Mouse (Mus musculus): ENCODE measurements at regions not wholly inside any gene's neighbourhood (a gene's known extent, or its start where the extent isn't known, plus 50 kb on each side); places are given as distances from the start of the nearest gene placed in this dataset.
A peak's percentile ranks its signal among the peaks of the same experiment; 100 is the strongest.
"Not testable (repeated sequence)": the region's sequence is repeated elsewhere in the genome, so short reads cannot be mapped to it uniquely, and the experiment has no call there.

DNA sequence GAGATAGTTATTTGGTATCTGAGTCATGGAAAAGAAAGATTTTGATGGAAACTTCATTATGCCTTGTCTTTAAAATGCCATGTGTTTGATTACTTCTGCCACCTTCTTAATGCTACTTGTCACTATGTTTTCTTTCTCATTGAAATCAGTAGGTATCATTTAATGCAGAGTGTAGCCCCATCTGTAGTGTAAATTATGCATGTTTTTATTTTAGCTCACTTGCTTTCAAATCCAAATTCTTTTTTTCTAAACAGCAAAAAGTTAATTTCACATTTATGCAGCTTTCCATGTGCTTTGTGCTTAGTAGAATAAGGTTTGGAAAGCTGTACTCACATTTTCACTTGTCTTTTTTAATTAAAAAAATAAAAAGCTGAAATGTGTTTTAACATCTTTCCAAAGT is 748.0 kb upstream of the Epha7 start:
- no peak for DNase-seq (ENCODE audit: low read depth)

DNA sequence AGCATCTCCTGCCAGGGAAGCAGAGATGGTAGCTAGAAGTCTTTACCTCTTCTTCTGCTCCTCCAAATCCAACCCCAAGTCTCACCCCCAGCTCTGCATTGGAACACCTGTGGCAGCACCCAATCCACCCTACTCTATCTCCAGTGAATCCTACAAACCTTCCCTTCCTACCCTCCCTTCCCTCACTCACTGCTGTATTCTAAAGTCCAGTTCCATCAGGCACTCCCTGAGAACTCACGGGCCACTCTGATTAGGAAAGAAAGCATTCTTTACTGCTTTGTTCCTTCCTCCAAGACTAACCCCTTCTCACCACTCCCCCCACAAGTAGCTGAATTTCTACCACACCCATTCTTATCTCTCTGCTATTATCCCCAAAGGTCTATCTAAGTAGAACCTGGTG is 747.1 kb upstream of the Epha7 start:
- no peak for DNase-seq (ENCODE audit: low read depth)

DNA sequence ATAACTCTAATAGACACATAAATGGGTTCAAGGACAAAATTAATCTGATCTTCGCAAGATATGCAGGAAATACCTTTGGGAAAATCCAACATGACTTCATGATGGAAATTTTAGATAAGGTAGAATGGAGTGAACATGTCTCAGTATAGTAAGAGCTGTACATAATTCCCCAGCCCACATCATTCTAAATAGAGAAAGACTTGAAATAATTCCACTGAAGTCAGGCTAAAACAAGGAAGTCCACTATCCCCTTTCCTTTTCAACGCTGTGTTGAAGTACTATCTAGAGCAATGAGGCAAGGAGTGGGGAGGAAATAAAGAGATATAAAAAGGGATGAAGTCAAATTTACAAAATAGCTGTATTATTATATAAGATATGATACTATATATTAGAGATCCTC is 733.9 kb upstream of the Epha7 start:
- DNase-seq (ENCODE audit: low read depth) = no peak

DNA sequence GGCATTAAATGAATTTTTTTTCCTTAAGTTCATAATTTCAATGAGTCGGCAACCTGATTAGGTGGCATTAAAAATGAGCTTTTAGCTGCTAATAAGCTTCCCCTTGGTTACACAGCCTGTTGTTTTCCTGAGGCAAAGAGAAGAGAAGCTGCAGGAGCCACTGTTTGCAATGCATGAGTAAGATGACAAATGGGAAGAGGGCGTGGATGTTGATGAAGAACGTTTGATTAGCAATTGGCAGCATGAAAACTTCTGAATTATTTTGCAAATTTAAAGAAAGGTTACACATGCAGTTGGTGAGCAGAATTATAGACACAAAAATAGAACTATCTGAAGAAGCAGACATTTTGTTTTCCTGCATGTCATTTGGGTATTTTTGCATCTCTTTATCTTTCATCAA is 720.1 kb upstream of the Epha7 start:
- DNase-seq (ENCODE audit: low read depth) = no peak

- no peak for DNase-seq (ENCODE audit: low read depth)
These were observed 669.8 kb upstream of the Epha7 start for GRCm38 (mm10) chr4:28143165-28143564.

DNA sequence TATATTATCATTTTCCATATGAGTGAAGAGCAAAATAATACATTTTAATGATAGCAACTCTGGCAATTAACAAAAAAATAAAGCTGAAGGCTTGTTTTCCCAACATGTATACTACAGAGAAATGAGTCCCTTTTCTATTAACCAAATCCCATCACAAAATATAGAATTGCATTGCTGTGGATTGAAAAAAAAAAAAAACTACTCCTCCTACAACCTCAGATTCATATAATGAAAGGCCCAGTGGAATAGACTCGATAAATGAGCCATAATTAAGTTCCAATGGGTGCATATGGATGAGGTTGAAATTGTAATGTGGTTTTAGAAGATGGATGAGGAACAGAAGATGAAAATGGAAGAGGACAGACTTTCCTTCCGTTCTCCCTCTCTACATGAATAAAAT is 657.8 kb upstream of the Epha7 start:
- DNase-seq (ENCODE audit: low read depth) = no peak

DNA sequence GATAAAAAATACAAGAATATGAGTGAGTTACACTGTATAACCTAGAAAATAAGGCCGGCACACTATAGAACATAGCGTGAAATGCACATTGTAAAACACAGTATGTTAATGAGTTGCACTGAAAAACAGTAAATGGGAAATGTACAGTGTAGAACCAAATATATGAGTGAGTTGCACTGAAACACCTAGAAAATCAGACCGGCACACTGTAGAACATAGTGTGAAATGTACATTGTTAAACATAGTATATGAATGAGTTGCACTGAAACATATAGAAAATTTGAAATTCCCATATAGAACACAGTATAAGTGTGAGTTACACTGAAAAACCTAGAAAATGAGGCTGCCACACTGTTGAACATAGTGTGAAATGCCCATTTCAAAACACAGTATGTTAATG is 636.2 kb upstream of the Epha7 start:
- peak; percentile 60 for DNase-seq (ENCODE audit: low read depth)

- no peak for DNase-seq (ENCODE audit: low read depth)
These were observed 622.1 kb upstream of the Epha7 start for GRCm38 (mm10) chr4:28190861-28191260.

DNA sequence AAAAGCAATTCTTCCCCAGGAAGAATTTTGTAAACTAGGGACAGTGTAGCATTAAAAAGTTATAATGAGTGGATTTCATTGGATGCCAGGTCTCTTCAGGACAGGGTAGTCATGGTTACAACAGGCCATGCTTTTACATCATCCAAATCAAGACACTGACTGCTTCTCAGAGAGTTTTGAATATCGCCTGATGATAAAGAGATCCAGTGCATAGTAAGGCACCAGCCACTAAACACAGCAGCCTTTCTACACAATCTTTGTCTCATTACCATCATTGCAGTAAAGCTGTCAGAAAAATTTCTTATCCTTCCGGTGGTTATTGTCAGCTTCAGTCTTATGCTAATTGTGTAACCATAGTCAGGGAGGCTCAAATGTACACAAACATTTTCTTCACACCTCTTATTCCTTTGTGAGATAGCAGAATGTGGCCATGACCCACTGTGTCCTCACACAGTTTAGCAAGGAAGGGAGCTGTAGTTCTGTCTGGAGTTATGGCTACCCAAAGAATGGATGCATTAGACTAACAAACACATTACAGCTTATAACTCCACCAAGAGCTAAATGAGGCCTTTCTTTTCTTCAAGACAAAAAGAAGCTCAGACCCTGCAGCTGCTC is 585.2 kb upstream of the Epha7 start:
- DNase-seq (ENCODE audit: low read depth) = no peak

- DNase-seq (ENCODE audit: low read depth) = not testable (repeated sequence)
These were observed 577.4 kb upstream of the Epha7 start for GRCm38 (mm10) chr4:28235516-28235915.

GRCm38 (mm10) chr4:28242272-28242671 is 570.7 kb upstream of the Epha7 start:
- no peak for DNase-seq (ENCODE audit: low read depth)
